Mouse (Mus musculus): ENCODE measurements at regions not wholly inside any gene's neighbourhood (a gene's known extent, or its start where the extent isn't known, plus 50 kb on each side); places are given as distances from the start of the nearest gene placed in this dataset.

- TF ChIP-seq ELF1 (IDR thresholded peaks at IDR 0.05; ENCODE audit: low read depth, low read length) (no peak), POLR2A (IDR thresholded peaks at IDR 0.05; ENCODE audit: control insufficient read depth in 1 of 2, insufficient read depth in 1 of 2, low read depth in 1 of 2, low read length in 2 of 2, poor library complexity in 1 of 2) (no peak), MAZ (IDR thresholded peaks at IDR 0.05; ENCODE audit: low read depth, low read length) (no peak), ETS1 (IDR thresholded peaks at IDR 0.05; ENCODE audit: low read depth, low read length) (no peak), MXI1 (IDR thresholded peaks at IDR 0.05; ENCODE audit: low read depth, low read length) (no peak), CTCF (IDR thresholded peaks at IDR 0.05 in 2 of 3, conservative IDR thresholded peaks at IDR 0.05 in 1 of 3; ENCODE audit: control insufficient read depth in 1 of 3, insufficient read depth in 1 of 3, low read depth in 2 of 3, low read length in 3 of 3, poor library complexity in 1 of 3, severe bottlenecking in 1 of 3) (no peak), MEF2A (IDR thresholded peaks at IDR 0.05; ENCODE audit: extremely low read depth, insufficient replicate concordance, low read depth, low read length, poor library complexity, severe bottlenecking) (no peak), USF1 (IDR thresholded peaks at IDR 0.05; ENCODE audit: low read depth, low read length) (no peak), HCFC1 (IDR thresholded peaks at IDR 0.05; ENCODE audit: low read depth, low read length) (no peak), EP300 (IDR thresholded peaks at IDR 0.05; ENCODE audit: low read depth in 1 of 2, low read length in 2 of 2) (no peak), MYB (IDR thresholded peaks at IDR 0.05; ENCODE audit: low read depth, low read length) (no peak), POLR2AphosphoS5 (IDR thresholded peaks at IDR 0.05; ENCODE audit: borderline replicate concordance, low read depth, low read length) (no peak), TCF12 (IDR thresholded peaks at IDR 0.05; ENCODE audit: low read depth, low read length) (no peak)
Measured at GRCm38 (mm10) chr6:100414836-100415235, 127.6 kb upstream of the Rybp start.

Measured in MEL (cell line).